Mouse (Mus musculus) ZHBTc4 (cell line): ENCODE measurements around the gene Tsnax.

Experiments used
- DNase-seq: peaks from one replicate; pipeline ENCODE4 v3.0.0-alpha.2; 2011; ENCODE audit warnings: low read depth, low spot score

The Tsnax gene

GRCm38 (mm10) chr8:125012695-125013627, at the start of gene Tsnax:
TSS of gene Tsnax (plus strand) at chr8:125012997.
- DNase-seq, result peak; percentile 96

GRCm38 (mm10) chr8:124963246-124963645, 49.6 kb upstream of the Tsnax start:
- DNase-seq, result no peak

GRCm38 (mm10) chr8:124964966-124965365, 47.8 kb upstream of the Tsnax start:
- DNase-seq, result no peak

GRCm38 (mm10) chr8:124970312-124970933, 42.4 kb upstream of the Tsnax start:
- DNase-seq, result peak; percentile 64

GRCm38 (mm10) chr8:124973221-124973620, 39.6 kb upstream of the Tsnax start:
- DNase-seq, result peak; percentile 12

- no peak for DNase-seq
Measured at GRCm38 (mm10) chr8:124974254-124974653, 38.5 kb upstream of the Tsnax start.

- peak; percentile 16 for DNase-seq
Measured at GRCm38 (mm10) chr8:124976211-124976610, 36.6 kb upstream of the Tsnax start.

- DNase-seq, result no peak
Measured at GRCm38 (mm10) chr8:124978026-124978425, 34.8 kb upstream of the Tsnax start.

GRCm38 (mm10) chr8:124980036-124980435, 32.8 kb upstream of the Tsnax start:
- DNase-seq, result peak; percentile 80

- peak; percentile 83 for DNase-seq
Measured at GRCm38 (mm10) chr8:124980828-124981227, 32.0 kb upstream of the Tsnax start.

- peak; percentile 39 for DNase-seq
Measured at GRCm38 (mm10) chr8:124990923-124991667, 21.7 kb upstream of the Tsnax start.

GRCm38 (mm10) chr8:124991668-124991926, 21.2 kb upstream of the Tsnax start:
- no peak for DNase-seq

- DNase-seq, result no peak
Measured at GRCm38 (mm10) chr8:124995776-124996175, 17.0 kb upstream of the Tsnax start.

- DNase-seq, result no peak
Measured at GRCm38 (mm10) chr8:125024085-125024484, 11.3 kb downstream of the Tsnax start.

GRCm38 (mm10) chr8:125027211-125027610, 14.4 kb downstream of the Tsnax start:
- no peak for DNase-seq

GRCm38 (mm10) chr8:125028841-125029240, 16.0 kb downstream of the Tsnax start:
- DNase-seq, result no peak

- DNase-seq, result peak; percentile 76
Measured at GRCm38 (mm10) chr8:125031276-125031675, 18.5 kb downstream of the Tsnax start.

- peak; percentile 82 for DNase-seq
Measured at GRCm38 (mm10) chr8:125034669-125035068, 21.9 kb downstream of the Tsnax start.

GRCm38 (mm10) chr8:125037081-125037480, 24.3 kb downstream of the Tsnax start:
- DNase-seq, result no peak

GRCm38 (mm10) chr8:125038731-125039130, 25.9 kb downstream of the Tsnax start:
- no peak for DNase-seq

- no peak for DNase-seq
Measured at GRCm38 (mm10) chr8:125040587-125041375, 28.0 kb downstream of the Tsnax start.
